Comparison of ENCODE assay signal across 28 mouse cellular contexts in the genomic region with DNA sequence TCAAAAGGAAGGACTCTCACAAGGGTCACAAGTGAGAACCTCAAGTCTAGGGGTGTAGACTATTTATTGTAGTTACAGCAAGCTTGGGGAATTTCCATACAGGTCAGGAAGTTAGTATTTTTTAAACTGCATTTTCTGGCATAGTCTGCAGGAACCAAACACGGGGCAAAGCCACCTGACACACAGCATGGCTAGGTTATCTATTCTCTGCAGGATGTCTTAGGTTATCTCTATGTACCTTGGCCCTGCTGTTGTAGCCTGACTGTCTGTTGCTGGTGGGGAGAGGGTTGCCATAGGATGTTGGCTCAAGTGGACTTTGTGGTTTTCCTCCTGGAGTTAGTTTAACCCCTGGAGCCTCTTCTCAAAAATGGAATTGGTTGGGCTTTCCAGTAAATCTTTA. TPM values are rescaled to one million over a fixed set of nuclear protein-coding genes. Genes with fewer than 3 reads are reported as not detected.
DNase-seq lines count a peak whose midpoint lies in the region; ATAC-seq and TF ChIP-seq lines count a peak whose summit lies in the region.
"Had no signal": no experiment of that assay in that cellular context is flagged by ENCODE, and none has a peak within 500 bp of the region (broad histone marks: within the 10 kb centered on the region; RNA-seq: fewer than 3 reads in every experiment).

No protein-coding gene starts in this region.

- TF ChIP-seq POLR2A in heart, adult 2 months (IDR thresholded peaks at IDR 0.05; ENCODE audit: insufficient read depth, low read depth, low read length): no peak

- H3K9me3 ChIP-seq in heart, embryonic 12.5 days (replicated peaks): no peaks in the 10 kb centered on the region
- H3K9me3 ChIP-seq in liver, embryonic 14.5 days (ENCODE audit: control insufficient read depth, low read length): no peaks in the 10 kb centered on the region
- H3K9me3 ChIP-seq: embryonic facial prominence, embryonic 15.5 days; kidney, embryonic 15.5 days had no signal

- H3K36me3 ChIP-seq in heart, embryonic 12.5 days: no peaks in the 10 kb centered on the region
- no peaks in the 10 kb centered on the region for H3K36me3 ChIP-seq in heart, adult 2 months (ENCODE audit: control insufficient read depth, insufficient read depth, low read length)
- H3K36me3 ChIP-seq in liver, embryonic 14.5 days (replicated peaks; ENCODE audit: control insufficient read depth, insufficient read depth, low read depth): no peaks in the 10 kb centered on the region
- H3K36me3 ChIP-seq: embryonic facial prominence, embryonic 15.5 days; kidney, embryonic 15.5 days had no signal

- H3K4me2 ChIP-seq in heart, embryonic 12.5 days: no peak overlapping the region
- H3K4me2 ChIP-seq in liver, embryonic 14.5 days (ENCODE audit: low read depth): peak overlapping the region; percentile 59
- H3K4me2 ChIP-seq: embryonic facial prominence, embryonic 15.5 days; kidney, embryonic 15.5 days; midbrain, embryonic 11.5 days had no signal

- no peak for TF ChIP-seq EP300 in heart, adult 2 months (IDR thresholded peaks at IDR 0.05; ENCODE audit: insufficient read depth, low read depth, low read length)
- peak; percentile 87 for TF ChIP-seq EP300 in liver, embryonic 14.5 days (IDR thresholded peaks at IDR 0.05; ENCODE audit: low read depth)

- no peaks in the 10 kb centered on the region for H3K27me3 ChIP-seq in heart, embryonic 12.5 days (replicated peaks)
- no peaks in the 10 kb centered on the region for H3K27me3 ChIP-seq in heart, adult 2 months (ENCODE audit: control insufficient read depth, insufficient read depth, low read length)
- no peaks in the 10 kb centered on the region for H3K27me3 ChIP-seq in liver, embryonic 14.5 days (ENCODE audit: control insufficient read depth, insufficient read depth, low read length)
- H3K27me3 ChIP-seq: embryonic facial prominence, embryonic 15.5 days; kidney, embryonic 15.5 days had no signal

- intact Hi-C loops in heart, adult 2 months (cut with DNase I): no loop called here

- H3K79me2 ChIP-seq in heart, adult 2 months (replicated peaks; ENCODE audit: control insufficient read depth, insufficient read depth, low read length): no peaks in the 10 kb centered on the region

- peak; percentile 84 for ATAC-seq in heart, embryonic 12.5 days (ENCODE audit: insufficient number of reproducible peaks, low FRiP score)
- ATAC-seq in liver, embryonic 14.5 days (ENCODE audit: insufficient read depth): peak; percentile 92
- ATAC-seq in cerebellum, adult (ENCODE audit: insufficient number of reproducible peaks, low FRiP score, low TSS enrichment): no peak
- ATAC-seq: activated CD4-positive, CD25-positive, alpha-beta regulatory T cell, adult 4 months; intestine, postnatal 0 days had no signal

- no peak for DNase-seq in heart, adult 2 months
- DNase-seq in 3T3-L1 (ENCODE audit: low read depth, low spot score): peak; percentile 6
- peak; percentile 49 for DNase-seq in c-Kit-negative CD71-positive TER-119-positive erythroid progenitor cells, embryonic 14.5 days (ENCODE audit: low read depth, low spot score)
- peak; percentile 60 to 66 (median 60) for DNase-seq in liver, embryonic 14.5 days (ENCODE audit: low read depth in 3 of 3, low spot score in 3 of 3)
- no peak for DNase-seq in thymus, postnatal 4 days
- no peak for DNase-seq in lung, postnatal 14 days
- DNase-seq: adrenal gland, adult 8-10 months; cerebellum, adult 8-10 months; gastrocnemius, postnatal 36 days; heart, postnatal 4 days; kidney, postnatal 36 days; layer of hippocampus, postnatal 36 days; lung, adult 18-20 months; lung, postnatal 10 days; right cerebral cortex, postnatal 25 days; spleen, adult 18-20 months; thymus, postnatal 14 days had no signal

- no peak overlapping the region for H3K4me3 ChIP-seq in heart, embryonic 12.5 days
- H3K4me3 ChIP-seq in heart, adult 2 months: no peak overlapping the region
- H3K4me3 ChIP-seq in liver, embryonic 14.5 days (ENCODE audit: insufficient read depth in 1 of 2, low read depth in 2 of 2, low read length in 2 of 2): no peak overlapping the region
- H3K4me3 ChIP-seq: embryonic facial prominence, embryonic 15.5 days; kidney, embryonic 15.5 days had no signal

- TF ChIP-seq CTCF in heart, adult 2 months (IDR thresholded peaks at IDR 0.05): no peak
- no peak for TF ChIP-seq CTCF in liver, embryonic 14.5 days (IDR thresholded peaks at IDR 0.05; ENCODE audit: low read depth)

- WGBS in heart, embryonic 12.5 days: 23% methylated on average over 1 of the region's 1 CpGs
- 12% methylated on average over 1 of the region's 1 CpGs for WGBS in heart, adult 2 months
- WGBS in liver, embryonic 14.5 days (ENCODE audit: insufficient replicate concordance): 0% methylated on average over 1 of the region's 1 CpGs

- H3K4me1 ChIP-seq in heart, embryonic 12.5 days (replicated peaks): 0 out of 2 replicates have a peak, but pooled peaks cover 2% of the 10 kb centered on the region
- no peaks in the 10 kb centered on the region for H3K4me1 ChIP-seq in heart, adult 2 months (ENCODE audit: control insufficient read depth, insufficient read depth, low read length)
- H3K4me1 ChIP-seq in liver, embryonic 14.5 days (replicated peaks; ENCODE audit: control insufficient read depth in 2 of 2, insufficient read depth in 2 of 2, low read length in 1 of 2): peaks cover 30 to 36% of the 10 kb centered on the region in 2 experiments
- H3K4me1 ChIP-seq: kidney, embryonic 15.5 days had no signal

- H3K27ac ChIP-seq in heart, embryonic 12.5 days (ENCODE audit: poor library complexity, severe bottlenecking): no peak overlapping the region
- no peak overlapping the region for H3K27ac ChIP-seq in heart, adult 2 months
- H3K27ac ChIP-seq in liver, embryonic 14.5 days: peak overlapping the region; percentile 91
- H3K27ac ChIP-seq: embryonic facial prominence, embryonic 15.5 days; kidney, embryonic 15.5 days had no signal

- no peak overlapping the region for H3K9ac ChIP-seq in heart, embryonic 12.5 days
- no peak overlapping the region for H3K9ac ChIP-seq in heart, adult 2 months (ENCODE audit: low read depth, low read length)
- H3K9ac ChIP-seq in liver, embryonic 14.5 days (replicated peaks): peak overlapping the region; percentile 49
- H3K9ac ChIP-seq: embryonic facial prominence, embryonic 15.5 days; kidney, embryonic 15.5 days had no signal

RNA-seq across cellular contexts. Expression of gene Fam210b, which starts 47.3 kb away (rescaled TPM):
- 24.3 and 24.5 TPM in 2 replicates for polyA plus RNA-seq in heart, embryonic 12.5 days (2016; fragmentation: Nextera tagmentation; extraction: Ambion mirVana)
- total RNA-seq in heart, adult 2 months (2021): 1 to 10 TPM; 5.4 to 6.1 TPM
- 6.4 and 9.4 TPM in 2 replicates for polyA plus RNA-seq in heart, adult 2 months (2012; rRNA removed)
- polyA plus RNA-seq in liver, embryonic 14.5 days (2012; rRNA removed): 44.5 and 61.2 TPM in 2 replicates
- polyA plus RNA-seq in liver, embryonic 14.5 days (2014; fragmentation: Nextera tagmentation; extraction: Ambion mirVana): 107 and 109 TPM in 2 replicates

RNA-seq across cellular contexts. Expression of gene Mc3r, which starts 49.8 kb away (rescaled TPM):
- polyA plus RNA-seq in heart, embryonic 12.5 days (2016; fragmentation: Nextera tagmentation; extraction: Ambion mirVana): not detected in 2 replicates
- not detected for total RNA-seq in heart, adult 2 months (2021)
- polyA plus RNA-seq in heart, adult 2 months (2012; rRNA removed): not detected in 2 replicates
- polyA plus RNA-seq in liver, embryonic 14.5 days (2012; rRNA removed): not detected in 2 replicates
- polyA plus RNA-seq in liver, embryonic 14.5 days (2014; fragmentation: Nextera tagmentation; extraction: Ambion mirVana): not detected in 2 replicates
- total RNA-seq: adrenal gland, adult 8-10 months; gastrocnemius, postnatal 36 days; heart, postnatal 4 days; layer of hippocampus, postnatal 36 days; megakaryocyte progenitor cell, adult 5-6 weeks had no signal
- polyA plus RNA-seq: activated CD4-positive, CD25-positive, alpha-beta regulatory T cell, adult 4 months; embryonic facial prominence, embryonic 15.5 days; forebrain, embryonic 11.5 days; heart, embryonic 14.5 days; intestine, postnatal 0 days; kidney, embryonic 15.5 days; limb, embryonic 11.5 days; midbrain, embryonic 11.5 days had no signal

Comparison
In these comparisons a context has a peak if more than half of its experiments do, and no peak if none do; other contexts are left out.
1. DNase-seq: peak in 3T3-L1 (single experiment), c-Kit-negative CD71-positive TER-119-positive erythroid progenitor cells, embryonic 14.5 days (single experiment) and liver, embryonic 14.5 days (3 of 3); none in heart, adult 2 months (0 of 2), thymus, postnatal 4 days (single experiment) and lung, postnatal 14 days (single experiment).